Mouse (Mus musculus) liver, embryonic 14.5 days (tissue): ENCODE measurements around the gene Sp100.
"Not testable (repeated sequence)": the region's sequence is repeated elsewhere in the genome, so short reads cannot be mapped to it uniquely, and the experiment has no call there.

Experiments
- CTCF ChIP-seq: IDR thresholded peaks from 2 replicates; pipeline ENCODE4 v1.5.1; 2016; ENCODE audit warnings: antibody characterized with exemption, low read depth, control low read depth
- EP300 ChIP-seq: IDR thresholded peaks from 2 replicates; pipeline ENCODE4 v1.6.1; 2016; ENCODE audit warnings: antibody characterized with exemption, low read depth

- TF ChIP-seq CTCF, EP300: not testable (repeated sequence)
These were observed 34.7 kb upstream of the Sp100 start for GRCm38 (mm10) chr1:85615096-85615495.
